Mouse (Mus musculus): ENCODE data around the gene Prune2.

DNA sequence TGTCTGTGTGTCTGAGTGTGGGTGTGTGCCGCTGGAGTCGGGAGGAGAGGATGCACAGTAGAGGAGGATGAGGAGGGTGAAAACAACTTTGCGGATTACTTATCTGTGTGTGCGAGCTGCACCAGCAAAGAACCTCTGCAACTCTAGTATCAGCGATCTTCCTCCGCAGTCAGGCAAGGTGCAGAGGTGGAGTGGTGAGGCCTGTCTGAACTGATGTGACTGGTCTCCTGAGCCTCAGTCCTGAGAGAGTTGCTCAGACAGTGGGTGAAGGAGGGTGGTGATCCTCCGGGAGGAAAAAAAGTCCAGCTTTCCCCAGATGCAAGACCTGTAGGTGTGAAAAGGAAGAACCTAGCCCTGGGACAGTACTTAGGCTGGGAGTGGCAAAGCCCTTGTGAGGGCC is 401 bp downstream of the Prune2 start:
- TF ChIP-seq CTCF (IDR thresholded peaks at IDR 0.05; ENCODE audit: extremely low read depth, insufficient read depth, insufficient read length, insufficient replicate concordance) (no peak), POLR2A (IDR thresholded peaks at IDR 0.05; ENCODE audit: low read depth, low read length) (no peak)

Data from spleen, adult 2 months (tissue).